Mouse (Mus musculus) ES-Bruce4 (cell line): Measurements from ENCODE around the gene Il2rb. TPM values are rescaled to one million over a fixed set of nuclear protein-coding genes. Genes with fewer than 3 reads are reported as not detected.

ENCODE experiments used
- H3K27ac ChIP-seq: 2 replicates; pipeline ENCODE4 v1.5.1; 2012; ENCODE audit warnings: low read length, inconsistent platforms; ENCODE audit not compliant: insufficient read depth
- H3K27me3 ChIP-seq: 2 replicates; pipeline ENCODE4 v1.6.1; 2012; ENCODE audit warnings: mild to moderate bottlenecking, low read length, inconsistent platforms; ENCODE audit not compliant: control insufficient read depth, poor library complexity, insufficient read depth, severe bottlenecking
- H3K36me3 ChIP-seq: 2 replicates; pipeline ENCODE4 v1.6.1; 2012; ENCODE audit warnings: inconsistent platforms, mild to moderate bottlenecking, low read length, moderate library complexity; ENCODE audit not compliant: control insufficient read depth, poor library complexity, insufficient read depth, severe bottlenecking
- H3K4me1 ChIP-seq: one replicate; pipeline ENCODE4 v1.8.1; 2011; ENCODE audit warnings: low read length; ENCODE audit not compliant: control insufficient read depth, insufficient read depth
- H3K4me3 ChIP-seq: 2 replicates; pipeline ENCODE4 v1.5.1; 2011; ENCODE audit warnings: low read depth, mild to moderate bottlenecking, low read length
- H3K9ac ChIP-seq: 2 replicates; pipeline ENCODE4 v1.6.1; 2012; ENCODE audit warnings: low read depth, mild to moderate bottlenecking, inconsistent platforms; ENCODE audit not compliant: poor library complexity, severe bottlenecking
- H3K9me3 ChIP-seq: replicated peaks from 2 replicates; pipeline ENCODE4 v1.6.1; 2012; ENCODE audit warnings: mild to moderate bottlenecking, low read length, inconsistent platforms; ENCODE audit not compliant: control insufficient read depth, poor library complexity, insufficient read depth, severe bottlenecking
- CTCF ChIP-seq: IDR thresholded peaks from one replicate; pipeline ENCODE4 v1.8.1; 2011; ENCODE audit warnings: low read depth, low read length
- EP300 ChIP-seq: IDR thresholded peaks from 2 replicates; pipeline ENCODE4 v1.6.1; 2011; ENCODE audit warnings: low read depth, low read length; ENCODE audit not compliant: insufficient read depth
- POLR2A ChIP-seq: IDR thresholded peaks from one replicate; pipeline ENCODE4 v1.8.1; 2011; ENCODE audit warnings: low read length; ENCODE audit not compliant: insufficient read depth
- polyA plus RNA-seq: library from polyadenylated mRNA; stranded (reverse); fragments of >200 nt; gene quantifications from 2 replicates; pipeline ENCODE4 v1.2.4, GENCODE M21; 2011; ENCODE audit warnings: low read depth; ENCODE audit not compliant: missing spikeins, insufficient read depth, insufficient read length

The Il2rb gene
- polyA plus RNA-seq, 1 experiment, result 0.42 TPM

GRCm38 (mm10) chr15:78447121-78447520 lies 48.0 kb downstream of the Il2rb start:
- H3K36me3 ChIP-seq, result no peaks in the 10 kb centered on the region
- no peaks in the 10 kb centered on the region for H3K9me3 ChIP-seq
- H3K4me3 ChIP-seq, result no peak overlapping the region
- no peaks in the 10 kb centered on the region for H3K27me3 ChIP-seq
- TF ChIP-seq CTCF, result no peak
- TF ChIP-seq POLR2A, result no peak
- TF ChIP-seq EP300, result no peak
- peaks cover 6% of the 10 kb centered on the region for H3K4me1 ChIP-seq
- H3K27ac ChIP-seq, result no peak overlapping the region
- H3K9ac ChIP-seq, result no peak overlapping the region

GRCm38 (mm10) chr15:78443857-78444256 lies 51.2 kb downstream of the Il2rb start:
- Histone ChIP-seq H3K27ac (no peak overlapping the region), H3K4me1 (peaks cover 2% of the 10 kb centered on the region), H3K4me3 (no peak overlapping the region), H3K36me3 (no peaks in the 10 kb centered on the region), H3K27me3 (no peaks in the 10 kb centered on the region), H3K9ac (no peak overlapping the region), H3K9me3 (no peaks in the 10 kb centered on the region)
- TF ChIP-seq POLR2A (no peak), EP300 (no peak), CTCF (no peak)

DNA sequence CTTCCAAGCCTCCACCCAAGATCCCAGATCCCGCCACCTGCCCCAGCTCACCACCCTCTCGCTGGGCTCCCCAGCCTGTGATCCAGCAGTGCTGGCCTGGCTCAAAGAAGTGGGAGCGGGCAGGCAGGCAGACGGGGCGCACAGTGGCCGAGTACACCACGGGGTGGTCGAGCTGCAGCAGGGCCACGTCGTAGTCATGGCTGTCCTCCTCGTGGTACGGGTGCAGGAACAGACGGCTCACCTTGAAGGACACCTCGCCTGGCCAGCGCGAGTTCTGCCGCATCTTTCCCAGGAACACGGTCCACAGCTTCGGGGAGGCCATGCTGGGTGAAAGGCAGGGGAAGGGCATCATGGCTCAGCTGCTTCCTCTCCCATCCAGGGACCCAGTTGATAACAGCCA lies 52.8 kb downstream of the Il2rb start:
- H3K4me1 ChIP-seq, result no peaks in the 10 kb centered on the region
- H3K27ac ChIP-seq, result no peak overlapping the region
- H3K9me3 ChIP-seq, result no peaks in the 10 kb centered on the region
- no peaks in the 10 kb centered on the region for H3K27me3 ChIP-seq
- no peak overlapping the region for H3K4me3 ChIP-seq
- H3K9ac ChIP-seq, result no peak overlapping the region
- TF ChIP-seq POLR2A (no peak), CTCF (no peak)
- no peaks in the 10 kb centered on the region for H3K36me3 ChIP-seq

DNA sequence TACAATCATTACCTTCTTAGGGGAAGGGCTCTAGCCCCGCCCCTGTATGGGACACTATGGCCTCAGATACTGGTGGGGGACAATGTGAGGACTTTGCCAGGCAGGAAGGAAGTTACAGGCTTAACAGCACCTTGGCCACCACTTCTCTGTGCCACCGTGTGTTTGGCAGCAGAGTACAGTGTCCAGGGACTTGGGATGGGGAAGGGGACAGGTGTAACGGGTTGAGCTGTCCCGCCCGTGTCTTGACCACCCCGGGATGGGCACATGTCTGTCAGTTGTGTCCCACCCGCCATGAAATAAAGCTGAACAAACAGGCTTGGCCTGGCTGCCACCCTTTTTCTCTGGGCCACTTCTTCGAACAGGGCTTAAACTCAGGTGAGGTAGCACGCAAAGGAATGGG lies 56.1 kb downstream of the Il2rb start:
- Histone ChIP-seq H3K4me3 (no peak overlapping the region), H3K27me3 (no peaks in the 10 kb centered on the region), H3K9ac (no peak overlapping the region), H3K9me3 (no peaks in the 10 kb centered on the region), H3K36me3 (no peaks in the 10 kb centered on the region), H3K4me1 (no peaks in the 10 kb centered on the region), H3K27ac (no peak overlapping the region)
- TF ChIP-seq EP300, result no peak
- TF ChIP-seq CTCF, result no peak
- TF ChIP-seq POLR2A, result no peak

DNA sequence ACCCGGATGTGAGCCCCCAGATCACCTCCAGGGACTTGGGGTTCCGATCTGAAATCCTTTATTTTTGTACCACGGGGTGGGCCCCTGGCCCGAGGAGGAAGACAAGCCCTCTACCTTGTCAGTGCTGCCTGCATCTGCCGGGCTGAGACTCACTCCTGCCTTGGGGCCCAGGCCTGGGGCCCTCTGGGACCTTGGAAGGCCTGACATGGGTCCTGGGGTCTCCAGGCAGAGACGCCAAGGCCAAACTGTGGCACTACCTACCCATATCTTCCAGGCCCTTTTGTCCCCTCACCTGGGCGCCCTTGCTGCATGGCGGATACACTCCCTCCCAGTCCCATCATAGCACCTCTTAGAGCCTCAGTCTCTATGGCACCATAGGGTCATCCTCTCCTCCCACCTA lies 56.6 kb downstream of the Il2rb start:
- Histone ChIP-seq H3K9me3 (no peaks in the 10 kb centered on the region), H3K27ac (no peak overlapping the region), H3K4me3 (no peak overlapping the region), H3K9ac (no peak overlapping the region), H3K36me3 (no peaks in the 10 kb centered on the region), H3K27me3 (no peaks in the 10 kb centered on the region), H3K4me1 (no peaks in the 10 kb centered on the region)
- TF ChIP-seq EP300 (no peak), CTCF (no peak), POLR2A (no peak)

DNA sequence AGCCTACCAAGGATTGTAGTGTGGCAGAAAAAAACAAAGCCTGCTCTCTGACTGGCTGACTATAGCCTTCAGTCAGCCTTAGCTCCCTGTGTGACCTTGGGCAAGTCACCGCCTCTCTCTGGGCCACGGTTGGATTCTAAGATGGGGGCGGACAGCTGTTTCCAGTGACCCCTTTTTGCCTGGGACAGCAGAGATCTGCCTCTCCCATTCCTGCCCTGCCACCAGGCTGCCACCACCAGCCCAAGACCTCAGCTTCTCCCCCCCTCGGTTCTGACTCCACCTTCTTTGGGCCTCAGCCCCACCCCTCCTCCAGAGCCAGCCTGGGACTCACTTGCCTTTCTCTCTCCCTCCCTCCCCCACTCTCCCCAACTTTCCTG lies 57.1 kb downstream of the Il2rb start:
- H3K4me1 ChIP-seq, result peaks cover 2% of the 10 kb centered on the region
- H3K9ac ChIP-seq, result no peak overlapping the region
- H3K27me3 ChIP-seq, result no peaks in the 10 kb centered on the region
- H3K4me3 ChIP-seq, result no peak overlapping the region
- H3K36me3 ChIP-seq, result no peaks in the 10 kb centered on the region
- H3K27ac ChIP-seq, result no peak overlapping the region
- H3K9me3 ChIP-seq, result no peaks in the 10 kb centered on the region
- TF ChIP-seq POLR2A (no peak), CTCF (no peak), EP300 (no peak)
